Mouse (Mus musculus): Measurements from ENCODE around the gene Hmgcs2. TPM values are rescaled to one million over a fixed set of nuclear protein-coding genes. Genes with fewer than 3 reads are reported as not detected.

Hmgcs2 gene
- polyA plus RNA-seq, 1 experiment from 2014 or later = 12.2 TPM

DNA sequence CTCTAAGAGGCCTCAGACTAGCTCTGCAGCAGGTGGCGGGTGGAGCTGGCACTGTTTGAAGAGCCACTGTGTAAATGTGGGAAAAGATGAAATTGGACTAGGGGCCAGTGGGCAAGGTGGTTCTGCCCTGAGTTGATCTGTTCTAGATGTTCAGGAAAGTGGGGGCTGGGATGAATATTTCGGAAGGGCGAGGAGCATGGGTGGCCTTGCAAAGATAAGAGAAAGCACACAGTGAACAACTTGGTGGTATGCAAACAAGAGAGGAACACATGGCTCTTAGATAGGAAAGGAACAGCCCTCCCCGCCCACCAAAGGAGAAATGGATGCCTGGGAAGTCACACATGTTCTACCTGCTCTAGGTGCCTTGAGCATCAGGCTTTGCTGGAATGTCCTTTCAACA, 18.8 kb upstream of the Hmgcs2 start:
- Histone ChIP-seq H3K36me3 (ENCODE audit: control insufficient read depth, insufficient read depth, low read length) (no peaks in the 10 kb centered on the region), H3K4me3 (ENCODE audit: low read depth, low read length) (no peak overlapping the region), H3K4me2 (replicated peaks; ENCODE audit: low read depth, low read length) (no peak overlapping the region), H3K9me3 (ENCODE audit: control insufficient read depth, low read depth, low read length) (no peaks in the 10 kb centered on the region), H3K27ac (ENCODE audit: low read length) (no peak overlapping the region), H3K9ac (replicated peaks; ENCODE audit: low read depth, low read length) (no peak overlapping the region), H3K27me3 (ENCODE audit: control insufficient read depth, insufficient read depth, low read length) (no peaks in the 10 kb centered on the region), H3K4me1 (ENCODE audit: control insufficient read depth, insufficient read depth, low read length) (no peaks in the 10 kb centered on the region)
- WGBS = 76% methylated on average over 4 of the region's 4 CpGs
- 0 out of 2 replicates have a peak, but pooled peaks have one; percentile 37 for ATAC-seq (ENCODE audit: insufficient number of reproducible peaks, insufficient read depth, low FRiP score, low read depth)

DNA sequence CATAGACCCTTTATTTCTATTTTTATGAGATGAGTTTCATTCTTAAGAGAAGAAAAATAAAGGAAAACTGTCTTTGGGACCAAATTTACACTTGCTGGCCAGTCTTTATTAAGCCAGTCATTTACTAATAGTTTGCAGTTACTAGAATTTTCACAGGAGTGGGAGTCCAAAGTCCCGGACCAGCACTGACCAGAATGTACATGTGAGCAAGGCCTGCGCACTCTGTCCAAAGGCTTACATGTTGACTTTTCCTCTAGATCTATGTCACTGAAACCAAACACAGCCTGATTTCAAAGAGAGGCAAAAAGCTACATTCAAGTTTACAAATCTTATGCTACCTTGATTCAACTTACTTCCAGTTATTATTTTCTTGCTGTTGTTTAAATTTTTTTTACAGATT, 18.1 kb upstream of the Hmgcs2 start:
- 84% methylated on average over 2 of the region's 2 CpGs for WGBS
- Histone ChIP-seq H3K4me3 (ENCODE audit: low read depth, low read length) (no peak overlapping the region), H3K9me3 (ENCODE audit: control insufficient read depth, low read depth, low read length) (no peaks in the 10 kb centered on the region), H3K4me1 (ENCODE audit: control insufficient read depth, insufficient read depth, low read length) (peaks cover under 1% of the 10 kb centered on the region; the same call in 1 of the 2 replicates), H3K27ac (ENCODE audit: low read length) (no peak overlapping the region), H3K27me3 (ENCODE audit: control insufficient read depth, insufficient read depth, low read length) (no peaks in the 10 kb centered on the region), H3K36me3 (ENCODE audit: control insufficient read depth, insufficient read depth, low read length) (no peaks in the 10 kb centered on the region), H3K4me2 (replicated peaks; ENCODE audit: low read depth, low read length) (no peak overlapping the region), H3K9ac (replicated peaks; ENCODE audit: low read depth, low read length) (no peak overlapping the region)
- no peak for ATAC-seq (ENCODE audit: insufficient number of reproducible peaks, insufficient read depth, low FRiP score, low read depth)

DNA sequence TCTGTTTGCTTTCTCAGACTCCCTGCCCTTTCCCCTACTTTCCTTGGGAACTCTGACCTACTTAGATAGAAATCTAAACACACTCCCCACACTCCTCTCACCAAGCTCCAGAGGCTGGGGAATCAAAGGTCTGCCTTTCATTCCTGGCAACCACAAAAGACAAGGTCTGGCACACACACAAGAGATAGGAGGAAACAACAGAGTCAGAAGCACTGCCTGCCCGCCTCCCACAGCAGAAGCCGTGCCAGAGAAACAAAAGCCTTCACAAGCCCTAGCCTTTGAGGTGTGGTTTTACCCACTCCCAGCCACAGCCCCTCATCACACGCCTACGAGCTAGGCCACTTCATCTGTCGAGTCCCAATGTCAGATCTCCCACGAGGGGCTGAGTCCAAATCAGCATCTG, 13.0 kb upstream of the Hmgcs2 start:
- H3K36me3 ChIP-seq (ENCODE audit: control insufficient read depth, insufficient read depth, low read length) = no peaks in the 10 kb centered on the region
- ATAC-seq (ENCODE audit: insufficient number of reproducible peaks, insufficient read depth, low FRiP score, low read depth) = peak; percentile 76
- H3K9me3 ChIP-seq (ENCODE audit: control insufficient read depth, low read depth, low read length) = no peaks in the 10 kb centered on the region
- H3K4me3 ChIP-seq (ENCODE audit: low read depth, low read length) = no peak overlapping the region
- no peak overlapping the region for H3K4me2 ChIP-seq (replicated peaks; ENCODE audit: low read depth, low read length)
- H3K4me1 ChIP-seq (ENCODE audit: control insufficient read depth, insufficient read depth, low read length) = peaks cover 4% of the 10 kb centered on the region; the same call in 1 of the 2 replicates
- H3K9ac ChIP-seq (replicated peaks; ENCODE audit: low read depth, low read length) = no peak overlapping the region
- H3K27me3 ChIP-seq (ENCODE audit: control insufficient read depth, insufficient read depth, low read length) = no peaks in the 10 kb centered on the region
- H3K27ac ChIP-seq (ENCODE audit: low read length) = no peak overlapping the region
- WGBS = 13% methylated on average over 6 of the region's 6 CpGs

DNA sequence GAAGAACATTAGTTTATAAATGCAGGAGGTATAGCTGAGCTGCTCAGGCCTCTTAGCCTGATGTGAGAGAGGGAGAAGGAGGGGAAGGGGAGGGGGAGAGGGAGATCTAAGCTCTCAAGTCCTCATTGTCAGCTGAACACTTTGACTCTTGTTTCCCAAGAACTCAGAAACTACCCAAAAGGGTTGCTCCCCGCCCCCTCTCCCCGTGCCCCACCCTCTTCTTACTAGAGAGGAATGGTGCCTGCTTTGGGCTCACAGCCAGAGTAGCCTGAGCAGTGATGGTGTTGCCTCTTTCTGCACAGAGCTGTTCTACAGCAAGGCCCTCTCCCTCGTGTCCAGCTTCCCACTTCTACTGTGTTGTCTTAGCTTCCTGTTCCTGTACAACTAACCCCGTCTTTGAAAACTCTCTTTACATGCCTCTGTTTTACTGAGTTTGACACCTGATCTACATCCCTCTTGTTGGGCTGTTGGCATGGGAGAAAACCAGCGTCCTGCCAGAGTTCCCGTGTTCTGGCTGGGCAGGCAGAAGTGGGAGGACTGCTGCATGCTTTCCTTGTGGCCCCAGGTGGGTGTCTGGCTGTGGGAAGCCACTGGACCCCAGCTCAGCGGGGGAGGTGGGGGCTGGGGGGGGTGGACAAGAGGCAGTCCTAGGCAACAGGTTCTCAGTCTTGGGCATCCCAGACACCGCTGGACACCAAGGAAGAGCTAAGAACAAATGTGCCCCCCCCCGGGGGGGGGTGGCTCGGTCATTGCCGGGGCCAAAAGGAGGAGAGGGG, 6.4 kb upstream of the Hmgcs2 start:
- peaks cover 6% of the 10 kb centered on the region; the same call in 1 of the 2 replicates for H3K4me1 ChIP-seq (ENCODE audit: control insufficient read depth, insufficient read depth, low read length)
- H3K27me3 ChIP-seq (ENCODE audit: control insufficient read depth, insufficient read depth, low read length) = no peaks in the 10 kb centered on the region
- H3K4me2 ChIP-seq (replicated peaks; ENCODE audit: low read depth, low read length) = no peak overlapping the region
- H3K4me3 ChIP-seq (ENCODE audit: low read depth, low read length) = no peak overlapping the region
- H3K27ac ChIP-seq (ENCODE audit: low read length) = no peak overlapping the region
- ATAC-seq (ENCODE audit: insufficient number of reproducible peaks, insufficient read depth, low FRiP score, low read depth) = 0 out of 2 replicates have a peak, but pooled peaks have one; percentile 18
- WGBS = 52% methylated on average over 11 of the region's 11 CpGs
- H3K36me3 ChIP-seq (ENCODE audit: control insufficient read depth, insufficient read depth, low read length) = no peaks in the 10 kb centered on the region
- no peaks in the 10 kb centered on the region for H3K9me3 ChIP-seq (ENCODE audit: control insufficient read depth, low read depth, low read length)
- H3K9ac ChIP-seq (replicated peaks; ENCODE audit: low read depth, low read length) = no peak overlapping the region

DNA sequence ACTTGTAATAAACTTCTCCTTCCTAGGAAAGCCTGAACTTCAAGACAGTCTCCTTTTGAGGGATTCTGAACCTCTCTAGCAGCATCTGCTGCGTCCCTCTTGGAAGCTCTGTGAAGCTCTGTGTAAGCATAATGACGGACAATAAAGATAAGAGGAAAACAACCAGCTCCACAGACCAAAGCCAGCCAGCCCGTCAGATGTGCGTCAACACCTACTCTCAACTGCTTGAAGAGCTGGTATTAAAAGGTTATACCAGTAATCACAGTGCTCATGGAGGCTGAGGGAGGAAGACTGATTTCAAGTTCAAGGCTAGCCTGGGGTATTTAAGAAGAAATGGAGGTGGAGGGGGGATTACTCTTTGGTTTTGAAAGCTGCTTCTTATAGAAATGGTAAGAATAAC, 553 bp upstream of the Hmgcs2 start:
- H3K4me3 ChIP-seq (ENCODE audit: low read depth, low read length) = no peak overlapping the region
- H3K9me3 ChIP-seq (ENCODE audit: control insufficient read depth, low read depth, low read length) = no peaks in the 10 kb centered on the region
- 47% methylated on average over 4 of the region's 4 CpGs for WGBS
- no peaks in the 10 kb centered on the region for H3K27me3 ChIP-seq (ENCODE audit: control insufficient read depth, insufficient read depth, low read length)
- 0 out of 2 replicates have a peak overlapping the region, but pooled peaks have one; percentile 35 for H3K4me2 ChIP-seq (replicated peaks; ENCODE audit: low read depth, low read length)
- no peaks in the 10 kb centered on the region for H3K36me3 ChIP-seq (ENCODE audit: control insufficient read depth, insufficient read depth, low read length)
- H3K9ac ChIP-seq (replicated peaks; ENCODE audit: low read depth, low read length) = no peak overlapping the region
- ATAC-seq (ENCODE audit: insufficient number of reproducible peaks, insufficient read depth, low FRiP score, low read depth) = no peak
- H3K27ac ChIP-seq (ENCODE audit: low read length) = no peak overlapping the region; the same call in 1 of the 2 replicates
- H3K4me1 ChIP-seq (ENCODE audit: control insufficient read depth, insufficient read depth, low read length) = peaks cover 13% of the 10 kb centered on the region; the same call in 1 of the 2 replicates

DNA sequence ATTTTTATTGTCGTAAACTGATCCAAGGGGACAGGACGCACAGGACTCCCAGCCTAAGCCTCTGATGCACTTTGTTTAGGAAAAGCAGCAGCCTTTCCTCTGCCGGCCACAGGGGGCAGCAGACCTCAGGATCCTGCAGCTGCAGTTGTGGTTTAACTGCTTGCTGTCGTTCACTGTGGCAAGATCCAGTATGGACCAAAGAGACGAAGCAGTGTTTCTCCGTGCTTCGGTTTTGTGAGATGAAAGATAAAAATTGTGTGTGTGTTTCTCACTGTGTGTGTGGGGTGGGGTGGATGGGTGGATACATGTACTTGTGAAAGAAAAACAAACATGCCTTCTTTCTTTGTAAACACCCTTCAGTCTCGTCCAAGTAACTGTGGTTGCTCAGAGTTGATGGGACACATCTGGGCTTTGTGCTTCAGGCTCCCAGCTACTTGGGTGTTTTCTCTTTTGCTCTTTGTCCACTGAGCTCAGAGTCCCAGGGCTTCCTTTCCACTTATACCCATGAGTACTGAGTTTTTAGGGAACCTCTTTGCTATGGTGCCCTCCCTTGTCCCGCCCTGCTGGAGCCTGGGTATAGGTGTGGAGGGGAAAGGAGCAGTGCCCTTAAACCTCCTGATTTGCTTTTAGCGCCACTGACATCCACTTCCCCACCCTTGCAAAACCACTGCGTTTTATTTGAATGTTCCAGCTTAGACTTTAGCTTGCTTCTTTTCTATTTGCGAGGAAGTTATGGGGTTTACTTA, 871 bp downstream of the Hmgcs2 start:
- Histone ChIP-seq H3K36me3 (ENCODE audit: control insufficient read depth, insufficient read depth, low read length) (no peaks in the 10 kb centered on the region), H3K9me3 (ENCODE audit: control insufficient read depth, low read depth, low read length) (no peaks in the 10 kb centered on the region), H3K4me3 (ENCODE audit: low read depth, low read length) (no peak overlapping the region), H3K27me3 (ENCODE audit: control insufficient read depth, insufficient read depth, low read length) (no peaks in the 10 kb centered on the region), H3K27ac (ENCODE audit: low read length) (no peak overlapping the region), H3K9ac (replicated peaks; ENCODE audit: low read depth, low read length) (no peak overlapping the region), H3K4me2 (replicated peaks; ENCODE audit: low read depth, low read length) (no peak overlapping the region; the same call in 1 of the 2 replicates), H3K4me1 (ENCODE audit: control insufficient read depth, insufficient read depth, low read length) (peaks cover 13% of the 10 kb centered on the region; the same call in 1 of the 2 replicates)
- ATAC-seq (ENCODE audit: insufficient number of reproducible peaks, insufficient read depth, low FRiP score, low read depth) = peak; percentile 76
- 27% methylated on average over 12 of the region's 12 CpGs for WGBS

DNA sequence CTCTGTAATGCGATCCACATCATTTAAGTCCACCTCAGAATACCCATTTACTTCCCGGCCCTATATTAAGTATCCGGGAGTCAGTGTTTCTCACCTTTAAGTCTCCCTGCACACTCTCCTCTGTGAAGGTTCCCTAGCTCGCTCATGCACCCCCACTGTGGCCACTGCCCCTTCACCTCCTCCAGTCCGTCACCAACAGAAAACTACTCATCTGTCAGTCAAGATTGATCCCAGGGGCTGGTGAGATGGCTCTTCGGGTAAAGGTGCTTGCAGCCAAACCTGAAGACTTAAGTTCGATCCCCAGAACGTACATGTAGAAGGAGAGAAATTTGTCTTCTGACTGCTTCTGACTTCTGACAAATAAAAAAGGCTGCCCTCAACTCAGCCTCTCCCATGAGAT, 2.2 kb downstream of the Hmgcs2 start:
- WGBS = 93% methylated on average over 8 of the region's 8 CpGs
- no peak for ATAC-seq (ENCODE audit: insufficient number of reproducible peaks, insufficient read depth, low FRiP score, low read depth)
- Histone ChIP-seq H3K4me3 (ENCODE audit: low read depth, low read length) (no peak overlapping the region), H3K36me3 (ENCODE audit: control insufficient read depth, insufficient read depth, low read length) (no peaks in the 10 kb centered on the region), H3K4me2 (replicated peaks; ENCODE audit: low read depth, low read length) (no peak overlapping the region), H3K27ac (ENCODE audit: low read length) (no peak overlapping the region), H3K9me3 (ENCODE audit: control insufficient read depth, low read depth, low read length) (no peaks in the 10 kb centered on the region), H3K4me1 (ENCODE audit: control insufficient read depth, insufficient read depth, low read length) (peaks cover 13% of the 10 kb centered on the region; the same call in 1 of the 2 replicates), H3K27me3 (ENCODE audit: control insufficient read depth, insufficient read depth, low read length) (no peaks in the 10 kb centered on the region), H3K9ac (replicated peaks; ENCODE audit: low read depth, low read length) (no peak overlapping the region)

DNA sequence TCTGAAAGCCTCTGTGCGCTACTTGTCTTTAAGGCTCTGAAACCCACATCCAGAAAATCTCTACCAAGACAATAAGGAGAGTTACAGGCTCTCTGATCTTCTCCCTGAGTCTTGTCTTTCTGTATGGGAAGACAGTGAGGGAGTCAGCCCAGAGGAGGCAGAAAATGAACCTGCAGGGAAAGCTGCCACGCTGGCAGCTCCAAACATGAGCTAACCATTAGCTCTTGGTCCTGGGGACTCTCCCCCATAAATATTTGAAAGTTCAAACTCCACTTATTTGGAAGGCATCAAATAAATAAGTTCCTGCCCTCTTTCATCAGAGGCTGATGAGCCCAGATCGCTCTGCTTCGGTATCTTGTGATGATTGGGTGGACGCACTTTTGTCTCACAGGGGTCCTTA, 3.0 kb downstream of the Hmgcs2 start:
- Histone ChIP-seq H3K4me1 (ENCODE audit: control insufficient read depth, insufficient read depth, low read length) (peaks cover 13% of the 10 kb centered on the region; the same call in 1 of the 2 replicates), H3K27me3 (ENCODE audit: control insufficient read depth, insufficient read depth, low read length) (no peaks in the 10 kb centered on the region), H3K36me3 (ENCODE audit: control insufficient read depth, insufficient read depth, low read length) (no peaks in the 10 kb centered on the region), H3K4me2 (replicated peaks; ENCODE audit: low read depth, low read length) (no peak overlapping the region), H3K4me3 (ENCODE audit: low read depth, low read length) (no peak overlapping the region), H3K27ac (ENCODE audit: low read length) (no peak overlapping the region), H3K9ac (replicated peaks; ENCODE audit: low read depth, low read length) (no peak overlapping the region), H3K9me3 (ENCODE audit: control insufficient read depth, low read depth, low read length) (no peaks in the 10 kb centered on the region)
- no peak for ATAC-seq (ENCODE audit: insufficient number of reproducible peaks, insufficient read depth, low FRiP score, low read depth)
- WGBS = 90% methylated on average over 5 of the region's 5 CpGs

All from stomach, embryonic 14.5 days (tissue).